Mouse (Mus musculus) CH12.LX (cell line): ENCODE data around the gene Cwc15. TPM values are rescaled to one million over a fixed set of nuclear protein-coding genes. Genes with fewer than 3 reads are reported as not detected.

Source experiments
- DNase-seq: peaks from one replicate; pipeline ENCODE4 v3.0.0-alpha.2; 2013; ENCODE audit errors: extremely low read depth
- H3K27ac ChIP-seq: 2 replicates; pipeline ENCODE4 v1.5.1; 2012; ENCODE audit warnings: low read depth, mild to moderate bottlenecking, control low read depth, moderate library complexity; ENCODE audit not compliant: insufficient read depth
- H3K27me3 ChIP-seq: replicated peaks from 2 replicates; pipeline ENCODE3; 2012; ENCODE audit warnings: inconsistent platforms
- H3K36me3 ChIP-seq, 2 experiments: replicated peaks in 1 of 2; 2 replicates each; pipeline versions ENCODE3 to v1.6.1; 2012; ENCODE audit warnings: inconsistent platforms in 1 of 2, low read length in 1 of 2, mild to moderate bottlenecking in 1 of 2, mixed read lengths in 1 of 2, moderate library complexity in 1 of 2; ENCODE audit not compliant: control insufficient read depth in 1 of 2, insufficient read depth in 1 of 2
- H3K4me1 ChIP-seq, 2 experiments: 2 replicates each; pipeline ENCODE4 v1.6.1; 2012; ENCODE audit warnings: inconsistent platforms in 1 of 2, moderate library complexity in 1 of 2; ENCODE audit not compliant: insufficient read depth in 2 of 2, control insufficient read depth in 1 of 2
- H3K4me2 ChIP-seq: 2 replicates; pipeline ENCODE4 v1.6.1; 2012; ENCODE audit warnings: low read depth, mild to moderate bottlenecking, control low read depth; ENCODE audit not compliant: poor library complexity, insufficient read depth, severe bottlenecking
- H3K4me3 ChIP-seq, 3 experiments: fragments of 150-350 bp in 1 of 3; sonication (generic) in 1 of 3; replicated peaks in 1 of 3; 2 replicates each; pipeline versions ENCODE3 to v1.5.1; 2011 to 2012; ENCODE audit warnings: low read depth in 2 of 3, low read length in 2 of 3, mild to moderate bottlenecking in 2 of 3, moderate library complexity in 2 of 3, control low read depth in 1 of 3, improper control_type of control experiment in 1 of 3, inconsistent platforms in 1 of 3, mixed read lengths in 1 of 3; ENCODE audit not compliant: poor library complexity in 1 of 3
- H3K79me2 ChIP-seq: replicated peaks from 2 replicates; pipeline ENCODE4 v1.6.1; 2012; ENCODE audit warnings: mild to moderate bottlenecking, moderate library complexity; ENCODE audit not compliant: control insufficient read depth, poor library complexity, insufficient read depth, severe bottlenecking; ENCODE audit errors: extremely low read depth
- H3K9ac ChIP-seq: 2 replicates; pipeline ENCODE4 v1.6.1; 2012; ENCODE audit warnings: low read depth, mild to moderate bottlenecking, control low read depth, moderate library complexity; ENCODE audit not compliant: insufficient read depth
- H3K9me3 ChIP-seq: replicated peaks from 2 replicates; pipeline ENCODE3; 2012; ENCODE audit warnings: low read length, inconsistent platforms, mixed read lengths
- CHD1 ChIP-seq: IDR thresholded peaks from 2 replicates; pipeline ENCODE4 v1.6.1; 2012; ENCODE audit warnings: low read depth, low read length, improper control_type of control experiment, inconsistent platforms
- CHD2 ChIP-seq: IDR thresholded peaks from 2 replicates; pipeline ENCODE4 v1.6.1; 2011; ENCODE audit warnings: low read length, improper control_type of control experiment
- CTCF ChIP-seq, 2 experiments: IDR thresholded peaks in 1 of 2; conservative IDR thresholded peaks in 1 of 2; 2 replicates each; pipeline ENCODE4 v1.5.1; 2011 to 2012; ENCODE audit warnings: low read depth in 2 of 2, low read length in 2 of 2, improper control_type of control experiment in 1 of 2, inconsistent platforms in 1 of 2, mild to moderate bottlenecking in 1 of 2, moderate library complexity in 1 of 2
- ELF1 ChIP-seq: IDR thresholded peaks from 2 replicates; pipeline ENCODE4 v1.6.1; 2014; ENCODE audit warnings: low read depth, mild to moderate bottlenecking, inconsistent platforms, low read length, improper control_type of control experiment
- ETS1 ChIP-seq: conservative IDR thresholded peaks from 2 replicates; pipeline ENCODE4 v1.6.1; 2012; ENCODE audit warnings: low read depth, mild to moderate bottlenecking, inconsistent platforms, low read length, improper control_type of control experiment, moderate library complexity
- GABPA ChIP-seq: IDR thresholded peaks from 2 replicates; pipeline ENCODE4 v1.6.1; 2012; ENCODE audit warnings: low read depth, low read length, improper control_type of control experiment, inconsistent platforms; ENCODE audit not compliant: insufficient replicate concordance
- HCFC1 ChIP-seq: IDR thresholded peaks from 2 replicates; pipeline ENCODE4 v1.6.1; 2012; ENCODE audit warnings: low read depth, mild to moderate bottlenecking, inconsistent platforms, low read length, improper control_type of control experiment
- IRF4 ChIP-seq: IDR thresholded peaks from 2 replicates; pipeline ENCODE4 v1.6.1; 2014; ENCODE audit warnings: low read depth, mild to moderate bottlenecking, inconsistent platforms, low read length, improper control_type of control experiment
- JUN ChIP-seq: IDR thresholded peaks from 2 replicates; pipeline ENCODE4 v1.6.1; 2011; ENCODE audit warnings: low read depth, mild to moderate bottlenecking, low read length, improper control_type of control experiment, moderate library complexity; ENCODE audit not compliant: insufficient read depth
- JUND ChIP-seq: conservative IDR thresholded peaks from 2 replicates; pipeline ENCODE4 v1.6.1; 2011; ENCODE audit warnings: low read depth, low read length, improper control_type of control experiment
- MAX ChIP-seq: IDR thresholded peaks from 2 replicates; pipeline ENCODE4 v1.6.1; 2011; ENCODE audit warnings: low read length, improper control_type of control experiment
- MYC ChIP-seq: IDR thresholded peaks from 2 replicates; pipeline ENCODE4 v1.6.1; 2011; ENCODE audit warnings: low read depth, mild to moderate bottlenecking, improper control_type of control experiment, low read length
- NELFE ChIP-seq: IDR thresholded peaks from 2 replicates; pipeline ENCODE4 v1.6.1; 2011; ENCODE audit warnings: low read depth, low read length, improper control_type of control experiment
- NRF1 ChIP-seq: IDR thresholded peaks from 2 replicates; pipeline ENCODE4 v1.6.1; 2014; ENCODE audit warnings: low read depth, mild to moderate bottlenecking, inconsistent platforms, low read length, improper control_type of control experiment, moderate library complexity
- PAX5 ChIP-seq: IDR thresholded peaks from 2 replicates; pipeline ENCODE4 v1.6.1; 2012; ENCODE audit warnings: low read length, inconsistent platforms, mixed read lengths
- RAD21 ChIP-seq: IDR thresholded peaks from 2 replicates; pipeline ENCODE4 v1.6.1; 2011; ENCODE audit warnings: low read depth, mild to moderate bottlenecking, low read length, improper control_type of control experiment, moderate library complexity
- SIN3A ChIP-seq: IDR thresholded peaks from 2 replicates; pipeline ENCODE4 v1.6.1; 2012; ENCODE audit warnings: low read length, improper control_type of control experiment, inconsistent platforms
- TCF12 ChIP-seq: IDR thresholded peaks from 2 replicates; pipeline ENCODE4 v1.6.1; 2014; ENCODE audit warnings: low read depth, mild to moderate bottlenecking, inconsistent platforms, low read length, improper control_type of control experiment
- UBTF ChIP-seq: IDR thresholded peaks from 2 replicates; pipeline ENCODE4 v1.6.1; 2012; ENCODE audit warnings: low read depth, mild to moderate bottlenecking, inconsistent platforms, low read length, improper control_type of control experiment, moderate library complexity
- USF1 ChIP-seq: IDR thresholded peaks from 2 replicates; pipeline ENCODE4 v1.6.1; 2014; ENCODE audit warnings: low read depth, mild to moderate bottlenecking, inconsistent platforms, low read length, improper control_type of control experiment
- USF2 ChIP-seq: conservative IDR thresholded peaks from 2 replicates; pipeline ENCODE4 v1.6.1; 2011; ENCODE audit warnings: low read depth, low read length, improper control_type of control experiment
- ZC3H11A ChIP-seq: IDR thresholded peaks from 2 replicates; pipeline ENCODE4 v1.6.1; 2012; ENCODE audit warnings: low read depth, mild to moderate bottlenecking, inconsistent platforms, low read length, improper control_type of control experiment
- ZKSCAN1 ChIP-seq: IDR thresholded peaks from 2 replicates; pipeline ENCODE4 v1.6.1; 2012; ENCODE audit warnings: low read depth, inconsistent platforms, low read length, improper control_type of control experiment, borderline replicate concordance
- ZMIZ1 ChIP-seq: IDR thresholded peaks from 2 replicates; pipeline ENCODE4 v1.6.1; 2012; ENCODE audit warnings: low read depth, mild to moderate bottlenecking, inconsistent platforms, low read length, improper control_type of control experiment
- dilution Hi-C: fragments of 300-500 bp; cut with MboI; formaldehyde crosslinking; loops from 2 replicates; pipeline ENCODE4 v1.14.3; 2020; ENCODE audit warnings: low sequenced_read_pairs; ENCODE audit not compliant: extremely low pct_unique_long_range_greater_than_20kb, extremely low pct_ligation_motif_present
- in situ Hi-C: fragments of 300-500 bp; cut with MboI; formaldehyde crosslinking; loops from 3 replicates; pipeline ENCODE4 v1.14.3; 2019; ENCODE audit warnings: low sequenced_read_pairs, low pct_ligation_motif_present, low pct_unique_long_range_greater_than_20kb, mixed read lengths
- polyA plus RNA-seq: library from polyadenylated mRNA; unstranded; fragments of >175 nt; gene quantifications from 2 replicates; pipeline ENCODE4 v1.2.1, GENCODE M21; 2012; ENCODE audit warnings: low read depth; ENCODE audit not compliant: insufficient read length
- total RNA-seq, 2 experiments: library from RNA; depleted of rRNA; stranded (reverse); fragments of 300-350 nt in 1 of 2; fragments of >200 nt in 1 of 2; gene quantifications; 2 replicates each; pipeline ENCODE4 v1.2.3; 2012 to 2014

Cwc15 gene
- total and polyA plus RNA-seq, 3 experiments: 107 to 221 (median 190) TPM

GRCm38 (mm10) chr9:14534833-14535456, 34.5 kb downstream of the Cwc15 start:
- Histone ChIP-seq H3K4me3 (no peak overlapping the region), H3K79me2 (no peaks in the 10 kb centered on the region), H3K4me2 (no peak overlapping the region), H3K9me3 (no peaks in the 10 kb centered on the region), H3K9ac (no peak overlapping the region), H3K4me1 (0 out of 4 replicates have a peak, but pooled peaks cover 0 to 4% of the 10 kb centered on the region in 2 experiments), H3K27ac (no peak overlapping the region), H3K27me3 (no peaks in the 10 kb centered on the region), H3K36me3 (no peaks in the 10 kb centered on the region)
- DNase-seq: no peak
- dilution Hi-C loops: no loop called here
- TF ChIP-seq IRF4: no peak
- TF ChIP-seq CTCF (conservative IDR thresholded peaks at IDR 0.05 in 1 of 2, IDR thresholded peaks at IDR 0.05 in 1 of 2; ENCODE audit: low read depth in 2 of 2, low read length in 2 of 2): no peak
- TF ChIP-seq ETS1: no peak
- no peak for TF ChIP-seq ZC3H11A
- no peak for TF ChIP-seq TCF12
- TF ChIP-seq JUN: no peak
- no peak for TF ChIP-seq HCFC1
- in situ Hi-C loops: no loop called here

DNA sequence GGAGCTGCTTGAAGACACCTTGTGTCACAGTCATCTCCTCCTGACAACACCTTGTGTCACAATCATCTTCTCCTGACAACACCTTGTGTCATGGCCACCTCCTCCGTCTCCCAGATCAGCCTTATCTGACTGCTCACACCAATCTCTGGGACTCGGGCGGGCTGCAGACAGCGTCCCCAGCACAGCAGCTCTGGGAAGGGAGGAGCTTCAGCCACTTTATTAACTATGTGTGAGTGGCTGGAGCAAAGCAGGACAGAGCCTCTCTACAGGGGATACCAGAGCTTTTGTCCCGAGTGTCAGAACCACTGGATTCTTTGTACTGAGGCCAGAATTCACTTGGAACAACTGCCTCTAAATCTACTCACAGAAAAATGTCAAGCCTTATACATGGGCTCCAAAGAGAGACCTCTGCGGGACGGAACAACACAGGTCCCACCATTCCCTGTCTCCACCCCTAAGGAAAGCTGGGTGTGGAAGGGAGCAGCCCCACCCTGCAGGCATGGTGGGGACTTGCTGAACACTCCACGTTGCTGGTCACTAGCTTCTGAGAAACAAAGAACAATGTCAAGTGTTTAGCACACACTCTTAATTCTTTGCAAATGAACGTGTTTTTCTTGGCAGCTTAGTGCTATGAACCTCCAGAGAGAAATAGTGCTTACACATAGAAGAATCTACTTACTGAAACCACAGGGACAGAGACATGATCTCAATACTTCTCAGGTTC, 43.8 kb downstream of the Cwc15 start:
- H3K79me2 ChIP-seq: no peaks in the 10 kb centered on the region
- H3K9me3 ChIP-seq: no peaks in the 10 kb centered on the region
- no peak overlapping the region for H3K4me3 ChIP-seq
- dilution Hi-C loops: no loop called here
- H3K27me3 ChIP-seq: no peaks in the 10 kb centered on the region
- H3K4me1 ChIP-seq: peaks cover 10 to 14% of the 10 kb centered on the region in 2 experiments
- H3K4me2 ChIP-seq: no peak overlapping the region
- H3K9ac ChIP-seq: no peak overlapping the region
- H3K36me3 ChIP-seq: peaks cover 0 to 13% of the 10 kb centered on the region in 2 experiments
- no peak for DNase-seq
- H3K27ac ChIP-seq: no peak overlapping the region; the same call in 1 of the 2 replicates
- in situ Hi-C loops: no loop called here
- TF ChIP-seq CHD1: no peak
- no peak for TF ChIP-seq USF2
- no peak for TF ChIP-seq ZMIZ1
- TF ChIP-seq CHD2: no peak
- no peak for TF ChIP-seq MYC
- no peak for TF ChIP-seq UBTF
- no peak for TF ChIP-seq JUN
- no peak for TF ChIP-seq ETS1
- no peak for TF ChIP-seq NELFE
- no peak for TF ChIP-seq GABPA
- TF ChIP-seq RAD21: no peak
- TF ChIP-seq USF1: no peak
- TF ChIP-seq PAX5: no peak
- TF ChIP-seq JUND: no peak
- TF ChIP-seq MAX: no peak
- no peak for TF ChIP-seq ELF1
- no peak for TF ChIP-seq SIN3A
- TF ChIP-seq ZKSCAN1: no peak
- TF ChIP-seq NRF1: no peak
- TF ChIP-seq CTCF (conservative IDR thresholded peaks at IDR 0.05 in 1 of 2, IDR thresholded peaks at IDR 0.05 in 1 of 2; ENCODE audit: low read depth in 2 of 2, low read length in 2 of 2): no peak
